Mouse (Mus musculus): ENCODE measurements around the gene Dync1i1. TPM values are rescaled to one million over a fixed set of nuclear protein-coding genes. Genes with fewer than 3 reads are reported as not detected.

Gene Dync1i1
- total and polyA plus RNA-seq, 3 experiments = 0.41 to 0.43 (median 0.42) TPM

DNA sequence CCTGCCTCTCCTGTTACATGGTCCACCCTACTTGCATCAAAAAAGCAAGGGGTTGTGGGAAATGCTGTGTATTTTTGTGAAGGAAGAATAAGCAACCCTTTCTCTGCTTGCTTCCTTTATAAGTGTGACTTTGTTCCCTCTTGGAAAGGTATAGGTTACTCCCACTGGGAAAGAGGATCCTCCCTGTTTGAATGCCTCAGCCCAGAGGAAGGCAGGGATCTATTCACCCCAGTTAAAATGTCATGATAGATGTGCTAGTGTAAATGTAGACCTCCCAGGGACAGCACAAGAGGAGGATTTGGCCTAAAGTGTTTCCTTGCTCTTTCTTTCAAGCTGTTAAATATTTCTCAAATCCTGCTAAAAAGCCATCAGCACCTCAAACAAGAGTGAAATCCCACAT is 9.0 kb downstream of the Dync1i1 start:
- Histone ChIP-seq H3K4me3 (no peak overlapping the region), H3K9ac (ENCODE audit: low read depth, low read length) (no peak overlapping the region), H3K36me3 (ENCODE audit: control insufficient read depth, insufficient read depth, low read length) (no peaks in the 10 kb centered on the region), H3K27ac (no peak overlapping the region), H3K79me2 (replicated peaks; ENCODE audit: control insufficient read depth, insufficient read depth, low read length) (no peaks in the 10 kb centered on the region), H3K4me1 (ENCODE audit: control insufficient read depth, insufficient read depth, low read length) (no peaks in the 10 kb centered on the region), H3K27me3 (ENCODE audit: control insufficient read depth, insufficient read depth, low read length) (no peaks in the 10 kb centered on the region)
- TF ChIP-seq EP300 (IDR thresholded peaks at IDR 0.05; ENCODE audit: insufficient read depth, low read depth, low read length) (no peak), CTCF (IDR thresholded peaks at IDR 0.05) (no peak), POLR2A (IDR thresholded peaks at IDR 0.05; ENCODE audit: insufficient read depth, low read depth, low read length) (no peak)
- no peak for DNase-seq
- intact Hi-C loops (cut with DNase I) = no loop called here

GRCm38 (mm10) chr6:5734862-5735261 is 9.4 kb downstream of the Dync1i1 start:
- DNase-seq = no peak
- intact Hi-C loops (cut with DNase I) = no loop called here
- TF ChIP-seq CTCF (IDR thresholded peaks at IDR 0.05) (no peak), EP300 (IDR thresholded peaks at IDR 0.05; ENCODE audit: insufficient read depth, low read depth, low read length) (no peak), POLR2A (IDR thresholded peaks at IDR 0.05; ENCODE audit: insufficient read depth, low read depth, low read length) (no peak)
- Histone ChIP-seq H3K27ac (no peak overlapping the region), H3K4me1 (ENCODE audit: control insufficient read depth, insufficient read depth, low read length) (no peaks in the 10 kb centered on the region), H3K79me2 (replicated peaks; ENCODE audit: control insufficient read depth, insufficient read depth, low read length) (no peaks in the 10 kb centered on the region), H3K36me3 (ENCODE audit: control insufficient read depth, insufficient read depth, low read length) (no peaks in the 10 kb centered on the region), H3K9ac (ENCODE audit: low read depth, low read length) (no peak overlapping the region), H3K4me3 (no peak overlapping the region), H3K27me3 (ENCODE audit: control insufficient read depth, insufficient read depth, low read length) (no peaks in the 10 kb centered on the region)
- WGBS = 79% methylated on average over 1 of the region's 1 CpGs

DNA sequence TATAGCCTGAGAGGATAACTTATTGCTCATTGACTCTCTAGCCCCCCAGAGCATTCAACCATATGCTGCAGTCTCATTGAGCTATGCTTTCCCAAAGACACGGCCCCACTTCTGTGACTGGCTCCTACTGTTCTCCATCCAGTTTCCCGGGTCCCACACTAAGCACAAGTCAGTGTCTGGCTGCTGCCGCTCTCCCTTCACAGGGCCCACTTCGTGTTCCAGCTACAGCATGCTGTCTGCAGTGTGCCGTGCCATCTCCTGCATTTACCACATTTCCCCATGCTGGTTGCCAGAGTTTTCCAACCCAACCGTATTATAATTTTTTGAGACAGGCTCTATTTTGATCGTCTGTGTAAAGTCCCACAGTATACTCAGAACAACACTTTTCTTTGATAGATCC is 14.3 kb downstream of the Dync1i1 start:
- WGBS = 81% methylated on average over 7 of the region's 7 CpGs
- intact Hi-C loops (cut with DNase I) = no loop called here
- TF ChIP-seq POLR2A (IDR thresholded peaks at IDR 0.05; ENCODE audit: insufficient read depth, low read depth, low read length) (no peak), CTCF (IDR thresholded peaks at IDR 0.05) (no peak), EP300 (IDR thresholded peaks at IDR 0.05; ENCODE audit: insufficient read depth, low read depth, low read length) (no peak)
- Histone ChIP-seq H3K79me2 (replicated peaks; ENCODE audit: control insufficient read depth, insufficient read depth, low read length) (no peaks in the 10 kb centered on the region), H3K9ac (ENCODE audit: low read depth, low read length) (no peak overlapping the region), H3K4me1 (ENCODE audit: control insufficient read depth, insufficient read depth, low read length) (no peaks in the 10 kb centered on the region), H3K27ac (no peak overlapping the region), H3K36me3 (ENCODE audit: control insufficient read depth, insufficient read depth, low read length) (no peaks in the 10 kb centered on the region), H3K4me3 (no peak overlapping the region), H3K27me3 (ENCODE audit: control insufficient read depth, insufficient read depth, low read length) (no peaks in the 10 kb centered on the region)
- DNase-seq = no peak

DNA sequence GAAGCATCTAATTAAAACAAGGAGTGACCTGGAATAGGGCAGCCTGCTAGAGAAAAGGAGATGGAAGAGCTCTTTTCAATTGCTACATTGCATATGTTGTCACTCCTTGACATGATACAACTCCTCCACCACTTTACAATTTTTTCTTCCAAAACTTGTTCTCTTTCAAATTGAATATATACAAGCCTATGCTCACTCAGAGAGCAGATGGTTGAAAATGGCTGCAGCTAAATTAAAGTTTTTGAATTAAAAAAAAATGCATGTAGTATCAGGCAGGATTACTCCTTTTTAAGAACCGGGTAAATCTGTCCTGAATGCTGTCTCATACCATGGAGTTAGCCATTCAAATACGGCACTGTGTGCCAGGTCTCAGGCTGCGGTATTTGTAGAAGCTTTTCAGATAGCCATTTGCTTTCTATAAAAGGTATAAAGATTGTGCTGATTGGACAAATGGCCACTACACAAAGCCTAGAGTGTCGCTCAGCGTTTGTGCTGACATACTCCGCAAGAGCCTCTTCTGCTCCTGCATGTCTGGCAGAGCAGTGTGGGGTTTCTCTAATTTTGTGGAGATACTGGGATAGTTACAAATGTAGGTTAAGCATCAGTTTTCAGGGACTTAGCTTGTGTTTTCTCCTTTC is 16.1 kb downstream of the Dync1i1 start:
- Histone ChIP-seq H3K79me2 (replicated peaks; ENCODE audit: control insufficient read depth, insufficient read depth, low read length) (no peaks in the 10 kb centered on the region), H3K36me3 (ENCODE audit: control insufficient read depth, insufficient read depth, low read length) (no peaks in the 10 kb centered on the region), H3K4me1 (ENCODE audit: control insufficient read depth, insufficient read depth, low read length) (no peaks in the 10 kb centered on the region), H3K27me3 (ENCODE audit: control insufficient read depth, insufficient read depth, low read length) (no peaks in the 10 kb centered on the region), H3K9ac (ENCODE audit: low read depth, low read length) (no peak overlapping the region), H3K4me3 (no peak overlapping the region), H3K27ac (no peak overlapping the region)
- TF ChIP-seq EP300 (IDR thresholded peaks at IDR 0.05; ENCODE audit: insufficient read depth, low read depth, low read length) (no peak), POLR2A (IDR thresholded peaks at IDR 0.05; ENCODE audit: insufficient read depth, low read depth, low read length) (no peak), CTCF (IDR thresholded peaks at IDR 0.05) (no peak)
- no peak for DNase-seq
- 76% methylated on average over 6 of the region's 6 CpGs for whole genome bisulfite sequencing
- intact Hi-C loops (cut with DNase I) = no loop called here

- Histone ChIP-seq H3K27me3 (ENCODE audit: control insufficient read depth, insufficient read depth, low read length) (no peaks in the 10 kb centered on the region; the same call in 1 of the 2 replicates), H3K79me2 (replicated peaks; ENCODE audit: control insufficient read depth, insufficient read depth, low read length) (no peaks in the 10 kb centered on the region), H3K36me3 (ENCODE audit: control insufficient read depth, insufficient read depth, low read length) (no peaks in the 10 kb centered on the region; the same call in 1 of the 2 replicates), H3K4me3 (no peak overlapping the region), H3K27ac (no peak overlapping the region), H3K9ac (ENCODE audit: low read depth, low read length) (no peak overlapping the region), H3K4me1 (ENCODE audit: control insufficient read depth, insufficient read depth, low read length) (no peaks in the 10 kb centered on the region)
- intact Hi-C loops (cut with DNase I) = no loop called here
- DNase-seq = no peak
- TF ChIP-seq POLR2A (IDR thresholded peaks at IDR 0.05; ENCODE audit: insufficient read depth, low read depth, low read length) (no peak), EP300 (IDR thresholded peaks at IDR 0.05; ENCODE audit: insufficient read depth, low read depth, low read length) (no peak), CTCF (IDR thresholded peaks at IDR 0.05) (no peak)
- 47% methylated on average over 6 of the region's 6 CpGs for WGBS
These were observed 24.8 kb downstream of the Dync1i1 start for GRCm38 (mm10) chr6:5750079-5750711.

DNA sequence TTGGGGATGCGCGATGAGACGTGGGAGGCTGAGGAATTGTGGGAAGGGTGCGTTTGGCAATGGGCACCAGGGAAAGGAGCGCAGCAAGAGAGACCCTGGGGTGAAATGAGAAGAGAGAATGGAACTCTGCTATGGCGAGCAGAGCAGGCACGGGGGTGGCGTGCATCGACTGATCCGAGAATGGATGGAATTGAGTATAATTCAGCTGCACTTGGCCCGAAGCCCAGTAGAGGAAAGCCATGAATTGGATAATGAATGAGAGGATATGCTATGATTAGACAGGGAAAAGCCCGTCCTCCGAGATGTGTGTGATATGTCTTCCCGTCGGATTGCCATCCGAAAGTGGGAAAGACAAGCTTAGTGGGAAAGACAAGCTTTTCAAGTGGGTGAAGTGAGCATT is 26.7 kb downstream of the Dync1i1 start:
- intact Hi-C loops (cut with DNase I) = no loop called here
- no peak for DNase-seq
- Histone ChIP-seq H3K4me3 (no peak overlapping the region), H3K27me3 (ENCODE audit: control insufficient read depth, insufficient read depth, low read length) (no peaks in the 10 kb centered on the region; the same call in 1 of the 2 replicates), H3K27ac (no peak overlapping the region), H3K79me2 (replicated peaks; ENCODE audit: control insufficient read depth, insufficient read depth, low read length) (no peaks in the 10 kb centered on the region), H3K4me1 (ENCODE audit: control insufficient read depth, insufficient read depth, low read length) (no peaks in the 10 kb centered on the region), H3K36me3 (ENCODE audit: control insufficient read depth, insufficient read depth, low read length) (no peaks in the 10 kb centered on the region; the same call in 1 of the 2 replicates), H3K9ac (ENCODE audit: low read depth, low read length) (no peak overlapping the region)
- TF ChIP-seq EP300 (IDR thresholded peaks at IDR 0.05; ENCODE audit: insufficient read depth, low read depth, low read length) (no peak), CTCF (IDR thresholded peaks at IDR 0.05) (no peak), POLR2A (IDR thresholded peaks at IDR 0.05; ENCODE audit: insufficient read depth, low read depth, low read length) (no peak)
- WGBS = 57% methylated on average over 16 of the region's 16 CpGs
